Mouse (Mus musculus) granulocyte monocyte progenitor cell, adult 5-6 weeks (primary cell): ENCODE data around the gene Gm43951. TPM values are rescaled to one million over a fixed set of nuclear protein-coding genes. Genes with fewer than 3 reads are reported as not detected.
A peak's percentile ranks its signal among the peaks of the same experiment; 100 is the strongest.

Experiments used
- ATAC-seq: replicated peaks from 2 replicates; pipeline ENCODE4 v1.8.0; 2016; ENCODE audit warnings: mild to moderate bottlenecking, moderate TSS enrichment, inconsistent platforms; ENCODE audit not compliant: poor library complexity, severe bottlenecking
- total RNA-seq, 2 experiments: library from RNA; stranded (forward) in 1 of 2; stranded (reverse) in 1 of 2; fragments of 200-712, 200-1000 nt in 1 of 2; fragments of >200 nt in 1 of 2; fragmentation: Nextera tagmentation in 1 of 2; gene quantifications; 2 replicates each; pipeline ENCODE4 v1.2.3; 2014 to 2017

Gm43951 gene
- total RNA-seq (2014; fragmentation: Nextera tagmentation), result 0.21 TPM in 1 of 2 replicates, not detected in the other
- total RNA-seq (2017), result 1.0 and 1.1 TPM in 2 replicates

GRCm38 (mm10) chr11:72206341-72207203, at the start of gene Gm43951:
TSS of gene Gm43951 (minus strand) at chr11:72206840.
- ATAC-seq, result peak; percentile 28

- no peak for ATAC-seq
These were observed 49.8 kb upstream of the Gm43951 start for GRCm38 (mm10) chr11:72256441-72256840.

DNA sequence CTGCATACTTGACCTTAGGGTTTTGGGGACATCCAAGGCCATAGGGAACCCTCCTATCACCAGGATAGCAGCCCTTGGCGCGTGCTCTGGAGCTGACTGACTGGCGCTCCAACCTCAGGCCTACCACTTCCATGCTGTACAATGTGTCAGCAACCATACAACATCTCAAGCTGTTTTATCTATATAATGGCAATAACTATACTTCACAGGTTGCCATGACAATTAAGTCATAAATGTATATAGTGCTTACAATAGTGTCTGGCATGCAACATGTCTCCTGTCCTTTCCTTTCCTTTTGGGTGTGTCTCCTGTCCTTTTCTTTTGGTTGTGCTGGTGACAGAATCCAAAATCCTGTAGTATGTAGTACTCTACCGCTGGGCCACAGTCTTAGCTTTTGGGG, 49.0 kb upstream of the Gm43951 start:
- ATAC-seq, result no peak

DNA sequence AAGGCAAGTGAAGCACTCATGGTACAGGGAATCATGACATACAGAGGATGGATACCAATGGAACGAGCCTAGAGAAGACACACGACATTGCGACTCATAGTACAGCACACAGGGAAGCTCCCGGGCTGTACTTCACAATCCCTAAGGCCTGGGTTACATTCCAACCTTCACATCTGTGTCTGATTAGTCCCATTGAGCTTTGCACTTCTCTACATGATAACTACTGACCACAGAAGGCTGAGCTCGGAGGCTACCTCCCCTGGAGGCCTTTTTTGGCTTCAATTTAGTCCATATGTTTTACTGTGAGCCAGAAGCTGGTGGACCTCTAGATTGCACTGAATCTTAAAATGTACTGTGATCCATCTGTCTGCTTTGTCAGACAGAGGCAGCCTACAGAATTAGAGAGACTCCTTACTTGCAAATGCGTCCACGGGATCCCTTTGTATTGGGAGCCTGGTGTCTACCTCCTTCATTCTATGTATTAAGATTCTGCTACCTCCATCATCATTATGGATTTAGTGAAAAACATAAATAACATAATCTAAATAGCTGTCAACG, 38.6 kb upstream of the Gm43951 start:
- no peak for ATAC-seq

DNA sequence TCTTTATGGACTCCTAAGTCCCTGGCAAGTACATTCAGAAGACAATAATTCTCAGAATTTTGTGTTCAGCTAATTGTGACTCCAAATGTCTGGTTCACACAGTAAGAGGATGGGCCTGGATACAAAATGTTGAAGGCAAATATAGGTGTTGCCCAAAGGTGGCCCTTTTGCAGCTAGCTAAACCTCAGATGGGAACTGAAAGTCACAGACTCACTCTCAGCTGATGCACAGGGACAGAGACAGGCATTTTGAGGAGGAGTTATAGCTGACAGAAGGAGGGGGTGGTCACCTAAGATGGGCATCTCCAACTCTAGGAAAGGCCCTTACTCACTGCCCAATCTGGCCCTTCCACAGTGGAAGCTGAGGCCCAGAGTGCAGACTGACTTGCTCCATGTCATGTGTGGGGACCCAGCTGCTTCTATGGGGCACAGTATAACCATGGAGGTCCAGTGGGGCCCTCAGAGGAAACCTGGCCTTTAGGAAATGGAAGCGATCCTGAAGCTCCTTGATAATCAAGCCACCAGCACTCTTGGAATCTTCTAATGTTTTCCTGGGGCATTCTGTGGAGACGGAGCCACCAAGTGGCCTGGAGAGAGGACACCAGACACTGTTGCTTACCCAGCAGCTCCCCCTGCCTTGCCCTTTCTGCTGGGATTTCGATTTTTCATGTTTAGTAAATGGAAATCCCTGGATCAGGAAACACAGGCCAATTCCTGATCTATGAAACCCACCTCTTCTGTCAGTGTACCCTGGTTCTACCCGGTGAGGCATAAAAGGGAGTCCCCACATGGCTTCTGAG, 33.6 kb upstream of the Gm43951 start:
- ATAC-seq, result no peak; the same call in 1 of the 2 replicates

- peak; percentile 52 for ATAC-seq
These were observed 27.4 kb upstream of the Gm43951 start for GRCm38 (mm10) chr11:72234013-72234412.

GRCm38 (mm10) chr11:72232991-72233390, 26.4 kb upstream of the Gm43951 start:
- ATAC-seq, result no peak

DNA sequence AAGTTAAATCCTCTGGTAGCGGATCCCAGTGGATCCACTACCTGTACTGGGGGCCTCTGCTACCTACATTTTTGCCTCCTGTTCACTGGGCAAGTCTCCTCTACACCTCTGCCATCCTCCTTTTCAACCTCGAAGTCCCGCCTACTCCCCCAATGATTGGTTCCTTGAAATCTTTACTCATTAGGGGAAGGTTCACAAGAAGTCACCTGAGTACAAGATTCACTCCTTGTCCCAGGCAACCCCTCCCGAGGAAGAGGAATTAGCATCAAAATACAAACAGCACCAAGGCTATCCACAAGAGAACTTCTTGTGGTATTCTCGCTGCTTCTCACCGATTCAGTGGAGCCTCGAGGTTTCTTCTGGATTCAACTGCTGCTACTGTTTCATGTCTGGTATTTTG, 25.4 kb upstream of the Gm43951 start:
- no peak for ATAC-seq

- no peak for ATAC-seq
These were observed 21.9 kb upstream of the Gm43951 start for GRCm38 (mm10) chr11:72228513-72228912.

GRCm38 (mm10) chr11:72226901-72227300, 20.3 kb upstream of the Gm43951 start:
- no peak for ATAC-seq

- no peak for ATAC-seq
These were observed 19.6 kb upstream of the Gm43951 start for GRCm38 (mm10) chr11:72226020-72226791.

DNA sequence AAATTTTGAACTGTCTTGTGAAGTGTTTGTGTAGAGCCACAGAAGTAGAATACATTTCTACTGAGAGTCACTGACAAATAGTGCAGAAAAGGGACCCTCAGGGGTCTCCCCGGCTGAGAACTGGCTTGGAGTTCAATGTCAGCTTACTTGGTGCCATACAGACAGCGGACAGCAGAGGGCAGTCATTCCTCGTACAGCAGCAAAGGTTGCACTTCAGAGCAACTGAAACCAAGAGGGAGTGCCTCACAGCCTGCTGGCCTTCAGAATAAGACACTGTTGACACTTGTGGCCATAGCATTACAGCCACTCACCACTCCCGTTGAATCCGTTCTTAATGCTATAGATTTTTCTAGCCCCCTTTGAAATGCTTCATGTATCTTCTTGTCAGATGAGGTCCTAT, 18.2 kb upstream of the Gm43951 start:
- ATAC-seq, result peak; percentile 85

DNA sequence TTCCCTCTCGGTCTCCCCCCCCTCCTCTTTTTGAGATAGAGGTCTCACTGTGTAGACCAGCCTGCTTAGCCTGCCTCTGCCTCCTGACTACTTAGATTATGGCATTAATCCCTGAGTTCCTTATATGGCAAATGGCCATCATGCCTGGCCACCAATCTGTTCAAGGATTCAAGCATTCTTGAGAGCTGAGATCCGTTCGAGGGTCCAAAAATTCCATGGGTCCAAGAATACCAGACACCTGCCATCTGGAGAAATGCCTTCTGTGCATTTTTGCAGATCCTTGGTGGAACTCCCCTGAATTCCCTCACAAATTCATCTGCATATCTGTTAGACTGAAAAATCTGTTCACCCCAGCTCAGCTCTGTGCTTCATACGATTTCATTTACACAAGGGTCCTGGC, 16.8 kb upstream of the Gm43951 start:
- ATAC-seq, result no peak

DNA sequence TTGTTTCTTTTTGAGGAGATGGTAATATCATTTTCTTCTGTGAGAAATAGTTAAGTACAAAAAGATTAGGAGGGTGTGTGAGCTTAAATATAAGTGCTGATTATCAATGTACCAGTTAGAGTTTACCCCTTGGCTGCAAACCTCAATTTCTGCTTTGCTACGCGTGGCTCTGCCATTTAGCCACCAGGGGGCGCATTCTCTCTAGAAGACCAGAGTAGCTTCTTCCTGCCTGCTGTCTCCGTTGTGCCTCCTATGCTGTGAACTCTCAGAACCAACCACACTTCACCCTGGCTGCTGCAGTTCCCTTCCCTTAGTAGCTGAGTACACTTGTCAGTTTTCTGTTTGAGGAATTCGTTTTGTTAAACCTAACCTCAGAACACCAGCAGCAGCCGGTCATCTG, 14.6 kb upstream of the Gm43951 start:
- ATAC-seq, result peak; percentile 85

DNA sequence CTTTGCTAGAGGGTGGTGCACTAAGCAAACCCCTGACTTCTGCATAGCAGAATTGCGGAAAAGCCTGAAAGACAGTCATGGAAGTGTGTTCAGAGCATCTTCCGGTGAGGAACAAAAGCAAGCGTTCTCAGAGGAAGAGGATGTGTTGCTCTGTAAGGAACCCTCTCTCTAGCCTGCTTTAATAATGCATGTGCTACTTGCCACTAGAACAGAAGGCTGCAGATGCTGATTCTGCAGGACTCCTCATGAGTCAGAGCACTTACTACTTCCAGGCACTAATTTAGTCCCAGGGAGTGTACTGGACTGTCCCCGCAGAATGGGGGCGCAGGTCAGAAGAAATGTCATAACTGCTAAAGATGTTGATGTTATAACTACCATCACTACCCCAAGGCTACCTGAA, 10.5 kb upstream of the Gm43951 start:
- 0 out of 2 replicates have a peak, but pooled peaks have one; percentile 2 for ATAC-seq

DNA sequence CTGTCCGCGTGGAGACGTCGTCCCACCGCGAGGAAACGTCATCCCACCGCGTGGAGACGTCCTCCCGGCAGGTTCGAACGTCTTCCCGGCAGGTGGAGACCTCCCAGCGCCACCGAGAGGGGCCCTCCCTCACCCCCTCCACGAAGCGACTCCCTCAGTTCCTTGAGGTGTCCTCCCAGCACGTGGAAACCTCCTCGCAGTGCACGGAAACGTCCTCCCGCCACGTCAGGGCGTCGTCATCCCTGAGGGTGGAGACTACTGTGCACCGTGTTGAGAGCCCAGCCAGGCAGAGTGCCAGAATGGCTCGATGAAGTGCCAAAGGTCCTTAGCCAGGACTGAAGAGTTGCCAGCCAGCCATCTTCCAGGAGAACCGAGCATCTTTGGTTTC, 8.8 kb upstream of the Gm43951 start, which contains the start of gene Med31:
Gene Med31 (minus strand): TSS at position 183 of the 388 bp plus-strand sequence.
- ATAC-seq, result peak; percentile 63

GRCm38 (mm10) chr11:72214591-72215409, 8.2 kb upstream of the Gm43951 start:
- peak; percentile 90 for ATAC-seq

GRCm38 (mm10) chr11:72207834-72208377, 1.3 kb upstream of the Gm43951 start:
- ATAC-seq, result no peak; the same call in 1 of the 2 replicates
